Mouse (Mus musculus): ENCODE results near the gene Zfp958.
A peak's percentile ranks its signal among the peaks of the same experiment; 100 is the strongest.
"Not testable (repeated sequence)": the region's sequence is repeated elsewhere in the genome, so short reads cannot be mapped to it uniquely, and the experiment has no call there.

The Zfp958 gene

GRCm38 (mm10) chr8:4612932-4613853, at the start of gene Zfp958:
TSS of gene Zfp958 (plus strand) at chr8:4613167.
- peak; percentile 97 to 98 for DNase-seq

GRCm38 (mm10) chr8:4581986-4582385, 31.0 kb upstream of the Zfp958 start:
- no peak for DNase-seq

- no peak for DNase-seq
Measured at GRCm38 (mm10) chr8:4582754-4583178, 30.2 kb upstream of the Zfp958 start.

- DNase-seq: no peak
Measured at GRCm38 (mm10) chr8:4584660-4585059, 28.3 kb upstream of the Zfp958 start.

- no peak for DNase-seq
Measured at GRCm38 (mm10) chr8:4586356-4586755, 26.6 kb upstream of the Zfp958 start.

- peak in 1 of 2 experiments; percentile 21 for DNase-seq
Measured at GRCm38 (mm10) chr8:4588165-4589000, 24.6 kb upstream of the Zfp958 start.

GRCm38 (mm10) chr8:4608896-4609295, 4.1 kb upstream of the Zfp958 start:
- DNase-seq: no peak

GRCm38 (mm10) chr8:4611626-4612175, 1.3 kb upstream of the Zfp958 start:
- not testable (repeated sequence) for DNase-seq

GRCm38 (mm10) chr8:4627349-4627748, 14.4 kb downstream of the Zfp958 start:
- DNase-seq: no peak

GRCm38 (mm10) chr8:4637071-4637470, 24.1 kb downstream of the Zfp958 start:
- DNase-seq: no peak

GRCm38 (mm10) chr8:4642974-4643373, 30.0 kb downstream of the Zfp958 start:
- not testable (repeated sequence) for DNase-seq

GRCm38 (mm10) chr8:4656536-4656935, 43.6 kb downstream of the Zfp958 start:
- DNase-seq: peak; percentile 5 to 41

GRCm38 (mm10) chr8:4675191-4676003, 62.4 kb downstream of the Zfp958 start:
- DNase-seq: no peak

GRCm38 (mm10) chr8:4676586-4676985, 63.6 kb downstream of the Zfp958 start:
- DNase-seq: peak in 1 of 2 experiments; percentile 3

GRCm38 (mm10) chr8:4677265-4678217, 64.6 kb downstream of the Zfp958 start:
- peak; percentile 98 to 99 for DNase-seq

GRCm38 (mm10) chr8:4678218-4678907, 65.4 kb downstream of the Zfp958 start:
- DNase-seq: peak; percentile 79 to 90

- DNase-seq: peak in 1 of 2 experiments; percentile 13
Measured at GRCm38 (mm10) chr8:4678908-4679545, 66.1 kb downstream of the Zfp958 start.

GRCm38 (mm10) chr8:4679796-4680195, 66.8 kb downstream of the Zfp958 start:
- peak in 1 of 2 experiments; percentile 13 for DNase-seq

Measured in kidney, adult 8-10 months (tissue).